Mouse (Mus musculus): Measurements from ENCODE around the gene Ahcy. TPM values are rescaled to one million over a fixed set of nuclear protein-coding genes. Genes with fewer than 3 reads are reported as not detected.
"Not testable (repeated sequence)": the region's sequence is repeated elsewhere in the genome, so short reads cannot be mapped to it uniquely, and the experiment has no call there.

The Ahcy gene
- total RNA-seq, 1 experiment from 2014 or later = 16.5 TPM

- no peak for ATAC-seq (ENCODE audit: extremely low read depth, insufficient number of reproducible peaks, low FRiP score, poor library complexity, severe bottlenecking)
Measured at GRCm38 (mm10) chr2:155079500-155080178, 5.3 kb upstream of the Ahcy start.

GRCm38 (mm10) chr2:155075649-155076048 is 1.4 kb upstream of the Ahcy start:
- no peak for ATAC-seq (ENCODE audit: extremely low read depth, insufficient number of reproducible peaks, low FRiP score, poor library complexity, severe bottlenecking)

GRCm38 (mm10) chr2:155074766-155075330 is 551 bp upstream of the Ahcy start:
- ATAC-seq (ENCODE audit: extremely low read depth, insufficient number of reproducible peaks, low FRiP score, poor library complexity, severe bottlenecking) = no peak

- no peak for ATAC-seq (ENCODE audit: extremely low read depth, insufficient number of reproducible peaks, low FRiP score, poor library complexity, severe bottlenecking)
Measured at GRCm38 (mm10) chr2:155073347-155073746, 950 bp downstream of the Ahcy start.

GRCm38 (mm10) chr2:155072353-155073145 is 1.7 kb downstream of the Ahcy start:
- no peak for ATAC-seq (ENCODE audit: extremely low read depth, insufficient number of reproducible peaks, low FRiP score, poor library complexity, severe bottlenecking)

GRCm38 (mm10) chr2:155071027-155071426 is 3.3 kb downstream of the Ahcy start:
- ATAC-seq (ENCODE audit: extremely low read depth, insufficient number of reproducible peaks, low FRiP score, poor library complexity, severe bottlenecking) = no peak

GRCm38 (mm10) chr2:155057361-155057760 is 16.9 kb downstream of the Ahcy start:
- no peak for ATAC-seq (ENCODE audit: extremely low read depth, insufficient number of reproducible peaks, low FRiP score, poor library complexity, severe bottlenecking)

- ATAC-seq (ENCODE audit: extremely low read depth, insufficient number of reproducible peaks, low FRiP score, poor library complexity, severe bottlenecking) = no peak
Measured at GRCm38 (mm10) chr2:155056076-155056578, 18.2 kb downstream of the Ahcy start.

GRCm38 (mm10) chr2:155054672-155055071 is 19.6 kb downstream of the Ahcy start:
- no peak for ATAC-seq (ENCODE audit: extremely low read depth, insufficient number of reproducible peaks, low FRiP score, poor library complexity, severe bottlenecking)

GRCm38 (mm10) chr2:155053512-155053911 is 20.8 kb downstream of the Ahcy start:
- not testable (repeated sequence) for ATAC-seq (ENCODE audit: extremely low read depth, insufficient number of reproducible peaks, low FRiP score, poor library complexity, severe bottlenecking)

GRCm38 (mm10) chr2:155052681-155053080 is 21.6 kb downstream of the Ahcy start:
- no peak for ATAC-seq (ENCODE audit: extremely low read depth, insufficient number of reproducible peaks, low FRiP score, poor library complexity, severe bottlenecking)

GRCm38 (mm10) chr2:155051622-155052351 is 22.5 kb downstream of the Ahcy start:
- no peak for ATAC-seq (ENCODE audit: extremely low read depth, insufficient number of reproducible peaks, low FRiP score, poor library complexity, severe bottlenecking)

- peak; percentile 91 for ATAC-seq (ENCODE audit: extremely low read depth, insufficient number of reproducible peaks, low FRiP score, poor library complexity, severe bottlenecking)
Measured at GRCm38 (mm10) chr2:155050504-155051236, 23.6 kb downstream of the Ahcy start.

GRCm38 (mm10) chr2:155050108-155050503 is 24.2 kb downstream of the Ahcy start:
- no peak for ATAC-seq (ENCODE audit: extremely low read depth, insufficient number of reproducible peaks, low FRiP score, poor library complexity, severe bottlenecking)

- no peak for ATAC-seq (ENCODE audit: extremely low read depth, insufficient number of reproducible peaks, low FRiP score, poor library complexity, severe bottlenecking)
Measured at GRCm38 (mm10) chr2:155047452-155048178, 26.7 kb downstream of the Ahcy start.

- ATAC-seq (ENCODE audit: extremely low read depth, insufficient number of reproducible peaks, low FRiP score, poor library complexity, severe bottlenecking) = no peak
Measured at GRCm38 (mm10) chr2:155046803-155047202, 27.5 kb downstream of the Ahcy start.

GRCm38 (mm10) chr2:155045075-155045474 is 29.2 kb downstream of the Ahcy start:
- ATAC-seq (ENCODE audit: extremely low read depth, insufficient number of reproducible peaks, low FRiP score, poor library complexity, severe bottlenecking) = no peak

- no peak for ATAC-seq (ENCODE audit: extremely low read depth, insufficient number of reproducible peaks, low FRiP score, poor library complexity, severe bottlenecking)
Measured at GRCm38 (mm10) chr2:155044542-155044941, 29.8 kb downstream of the Ahcy start.

Data from neutrophil, adult 5-6 weeks (primary cell).